Mouse (Mus musculus) urinary bladder, postnatal 10 days (tissue): ENCODE results near the gene Nxnl2.
"Not testable (repeated sequence)": the region's sequence is repeated elsewhere in the genome, so short reads cannot be mapped to it uniquely, and the experiment has no call there.

ENCODE experiments used
- DNase-seq: peaks from one replicate; pipeline ENCODE4 v3.0.0; 2022; ENCODE audit warnings: low spot score

Gene Nxnl2

DNA sequence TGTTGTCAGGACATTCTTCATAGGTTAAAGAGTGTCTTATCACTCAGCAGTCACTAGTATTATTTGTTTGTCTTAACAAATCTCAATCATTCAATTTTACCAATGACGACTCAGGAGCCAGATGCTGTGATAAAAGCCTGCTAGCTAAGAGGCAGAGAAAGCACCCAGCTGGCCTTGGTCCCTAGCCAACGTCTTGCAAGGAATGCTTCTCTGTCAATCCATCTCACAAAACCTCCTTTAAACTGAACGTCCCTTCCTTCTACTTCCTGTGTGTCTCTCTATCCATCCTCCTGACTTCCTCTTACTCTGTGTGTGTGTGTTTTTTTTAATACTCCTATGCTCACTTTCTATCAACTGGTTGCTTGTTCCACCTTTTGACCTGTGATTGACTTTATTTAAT, 8.5 kb downstream of the Nxnl2 start:
- no peak for DNase-seq

DNA sequence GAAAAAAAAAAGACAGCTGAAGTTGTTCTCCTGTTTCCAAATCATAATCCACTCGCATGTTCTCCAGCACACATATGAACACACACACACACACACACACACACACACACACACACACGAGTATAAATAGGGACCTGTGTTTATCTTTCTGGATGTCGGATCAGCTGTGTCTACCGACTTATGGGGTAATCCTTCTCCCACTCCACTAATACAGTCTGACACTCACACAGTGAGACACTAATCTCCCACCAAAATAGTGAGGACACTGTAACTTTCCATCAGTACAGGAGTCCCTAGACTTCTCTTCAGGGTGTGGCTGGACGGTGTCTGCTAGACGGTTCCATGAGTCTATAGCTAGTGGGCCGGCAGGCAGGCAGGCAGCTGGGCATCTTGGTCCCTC, 11.4 kb downstream of the Nxnl2 start:
- no peak for DNase-seq

DNA sequence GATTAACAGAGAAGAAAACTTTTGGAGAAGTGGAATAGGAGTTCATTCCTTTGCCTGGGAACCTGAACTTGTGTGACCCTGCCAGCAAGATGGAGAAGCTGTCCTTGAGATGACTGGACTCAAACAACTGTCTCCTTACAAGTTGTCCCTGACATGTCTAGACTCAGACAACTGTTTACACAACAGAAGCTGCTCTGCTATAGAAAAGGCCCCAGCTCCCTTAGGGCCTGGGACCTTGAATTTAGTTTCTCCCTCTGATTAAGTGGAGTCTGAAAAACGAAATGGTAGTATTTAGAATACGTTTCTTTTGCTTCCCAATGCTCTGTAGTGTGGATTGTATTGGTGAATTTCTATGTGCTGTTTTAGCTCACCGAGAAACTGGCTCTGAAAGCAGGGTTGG, 14.1 kb downstream of the Nxnl2 start:
- no peak for DNase-seq

DNA sequence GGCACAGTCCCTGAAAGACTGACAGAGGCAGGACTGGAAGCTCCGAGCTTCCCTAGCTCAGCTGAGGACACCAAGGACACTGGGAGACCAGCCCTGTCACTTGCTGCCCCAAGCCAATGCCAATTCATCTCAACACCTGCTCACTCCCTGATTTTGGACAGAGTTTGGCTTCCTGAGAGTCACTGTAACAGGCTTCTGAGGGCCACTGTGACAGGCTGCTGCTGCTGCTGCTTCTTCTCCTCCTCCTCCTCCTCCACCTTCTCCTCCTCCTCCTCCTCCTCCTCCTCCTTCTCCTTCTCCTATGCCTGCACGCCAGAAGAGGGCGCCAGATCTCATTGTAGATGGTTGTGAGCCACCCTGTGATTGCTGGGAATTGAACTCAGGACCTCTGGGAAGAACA, 19.5 kb downstream of the Nxnl2 start:
- no peak for DNase-seq

DNA sequence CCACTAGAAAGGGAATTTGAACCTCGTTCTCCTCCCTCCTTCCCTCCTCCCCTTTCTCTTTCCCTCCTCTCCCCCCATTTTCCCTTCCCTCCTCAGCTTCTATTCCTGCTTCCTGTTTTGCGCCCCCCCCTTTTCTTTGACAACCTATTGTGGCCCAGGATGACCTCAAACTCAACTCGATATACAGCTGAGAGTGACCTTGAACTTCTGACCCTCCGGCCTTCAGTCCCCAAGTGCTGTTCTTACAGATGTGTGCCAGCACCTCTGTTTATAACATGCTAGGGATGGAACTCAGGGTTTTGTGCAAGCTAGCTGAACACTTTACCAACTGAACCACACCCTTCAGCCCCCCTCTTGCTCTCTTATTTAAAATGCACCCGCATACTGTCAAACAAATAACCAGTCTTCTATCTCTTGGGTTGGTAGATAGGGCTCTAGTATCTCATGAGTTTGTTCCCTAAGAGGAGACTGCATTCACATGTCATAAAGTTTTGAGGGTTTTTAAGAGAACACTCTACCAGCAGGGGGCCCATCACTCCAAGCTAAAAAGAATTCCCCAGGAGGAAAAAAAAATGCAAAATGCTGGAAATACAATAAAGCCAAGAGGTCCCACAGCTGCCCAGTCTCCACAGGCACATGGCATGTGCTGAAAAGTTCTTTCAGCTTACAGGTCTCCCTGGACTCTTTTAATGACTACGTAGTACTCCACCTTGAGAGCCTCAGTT, 20.8 kb downstream of the Nxnl2 start:
- DNase-seq: no peak

DNA sequence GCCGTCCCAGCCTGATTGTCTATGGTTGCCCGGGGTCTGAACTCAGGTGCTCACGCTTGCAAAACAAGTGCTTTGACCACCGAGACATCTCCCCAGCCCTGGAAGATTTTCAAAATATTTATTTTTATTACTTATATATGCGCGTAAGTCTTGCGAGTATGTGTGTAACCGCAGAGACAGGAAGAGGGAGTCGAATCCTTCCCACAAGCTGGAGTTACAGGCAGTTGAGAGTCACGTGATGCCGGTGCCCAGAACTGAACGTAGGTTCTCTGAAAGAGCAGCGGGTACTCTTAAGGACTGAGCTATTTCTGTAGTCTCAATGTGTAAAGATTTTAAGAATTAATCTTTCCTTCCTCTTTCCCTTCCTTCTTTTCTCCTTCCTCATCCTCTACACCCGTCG, 23.1 kb downstream of the Nxnl2 start:
- DNase-seq: no peak

DNA sequence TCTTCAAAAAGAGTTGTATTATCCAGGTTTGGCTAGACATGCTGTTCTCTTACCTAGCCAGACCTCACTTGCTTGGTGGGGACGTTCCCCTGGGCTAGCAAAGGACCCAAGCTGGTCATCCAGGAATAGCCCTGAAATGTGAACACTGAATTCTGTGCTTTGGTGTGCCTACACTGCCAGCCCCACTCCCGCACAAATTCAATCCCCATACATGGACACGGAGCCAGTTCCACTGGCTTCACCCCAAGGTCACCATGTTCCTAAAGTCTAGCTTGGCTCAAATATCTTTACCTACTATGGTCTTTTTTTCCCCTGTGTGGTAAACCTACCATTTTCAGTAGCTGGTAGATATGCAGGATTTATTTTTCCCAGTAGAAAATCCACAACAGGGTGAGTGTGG, 26.9 kb downstream of the Nxnl2 start:
- no peak for DNase-seq

DNA sequence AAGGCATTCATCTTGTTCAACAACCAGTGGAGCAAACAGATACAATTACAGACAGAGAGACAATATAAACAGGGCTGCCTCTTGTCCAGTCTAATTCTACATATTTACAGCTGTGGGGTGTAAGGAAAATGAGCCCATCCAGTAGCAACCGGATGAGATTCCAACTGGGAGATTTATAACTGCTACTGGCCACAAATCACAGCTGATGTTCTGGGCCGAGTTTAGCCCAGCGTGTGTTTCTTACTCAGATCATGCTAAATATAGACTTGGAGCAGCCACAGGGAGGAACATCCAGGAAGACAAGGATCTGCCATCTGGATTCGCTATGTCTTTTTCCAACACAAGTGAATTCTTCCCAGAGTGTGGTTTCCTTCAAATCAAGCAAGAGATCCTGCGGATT, 27.4 kb downstream of the Nxnl2 start:
- DNase-seq: no peak

DNA sequence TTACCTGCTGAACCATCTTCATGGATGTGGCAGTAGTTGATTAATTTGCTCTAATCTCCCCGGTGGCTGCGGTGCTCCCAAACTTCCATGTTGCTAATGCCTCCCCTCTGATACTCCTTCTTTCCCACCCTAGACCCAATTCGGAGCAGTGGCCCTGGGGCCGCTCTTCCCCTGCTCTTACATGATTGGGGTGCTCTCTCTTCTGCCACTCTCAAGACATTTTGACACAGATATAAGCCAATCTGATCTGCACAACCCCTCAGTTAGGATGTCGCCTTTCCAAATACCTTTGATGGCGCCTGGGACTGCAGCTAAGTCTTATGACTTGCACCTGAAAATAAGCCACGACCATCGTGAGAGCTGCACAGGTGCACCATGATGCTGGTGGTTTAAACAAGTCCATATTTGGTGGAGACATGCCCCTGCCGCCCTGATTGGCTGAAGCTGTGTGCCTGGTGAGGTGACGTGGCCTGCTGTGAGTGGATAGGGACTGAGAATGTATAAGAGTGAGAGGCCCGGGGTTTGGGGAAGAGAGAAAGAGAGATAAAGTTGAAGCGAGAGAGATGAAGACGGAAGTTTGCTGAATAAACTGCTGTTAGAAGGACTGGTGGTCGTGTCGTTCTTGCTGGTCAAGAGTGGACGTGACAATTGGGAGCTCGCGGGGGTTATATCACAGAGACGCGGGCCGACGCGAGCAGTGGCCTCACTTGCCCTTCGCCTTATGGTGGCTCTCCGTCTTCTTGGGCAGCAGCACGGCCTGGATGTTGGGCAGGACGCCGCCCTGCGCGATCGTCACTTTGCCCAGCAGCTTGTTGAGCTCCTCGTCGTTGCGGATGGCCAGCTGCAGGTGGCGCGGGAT, 31.4 kb downstream of the Nxnl2 start:
- not testable (repeated sequence) for DNase-seq

DNA sequence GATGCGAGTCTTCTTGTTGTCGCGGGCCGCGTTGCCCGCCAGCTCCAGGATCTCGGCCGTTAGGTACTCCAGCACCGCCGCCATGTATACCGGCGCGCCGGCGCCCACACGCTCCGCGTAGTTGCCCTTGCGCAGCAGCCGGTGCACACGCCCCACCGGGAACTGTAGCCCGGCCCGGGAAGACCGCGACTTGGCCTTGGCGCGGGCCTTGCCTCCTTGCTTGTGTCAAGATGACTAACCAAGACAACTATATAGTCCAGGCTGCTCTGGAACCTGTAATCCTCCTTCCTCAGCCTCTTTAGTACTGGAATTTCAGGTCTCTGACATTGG, 32.0 kb downstream of the Nxnl2 start:
- DNase-seq: not testable (repeated sequence)

DNA sequence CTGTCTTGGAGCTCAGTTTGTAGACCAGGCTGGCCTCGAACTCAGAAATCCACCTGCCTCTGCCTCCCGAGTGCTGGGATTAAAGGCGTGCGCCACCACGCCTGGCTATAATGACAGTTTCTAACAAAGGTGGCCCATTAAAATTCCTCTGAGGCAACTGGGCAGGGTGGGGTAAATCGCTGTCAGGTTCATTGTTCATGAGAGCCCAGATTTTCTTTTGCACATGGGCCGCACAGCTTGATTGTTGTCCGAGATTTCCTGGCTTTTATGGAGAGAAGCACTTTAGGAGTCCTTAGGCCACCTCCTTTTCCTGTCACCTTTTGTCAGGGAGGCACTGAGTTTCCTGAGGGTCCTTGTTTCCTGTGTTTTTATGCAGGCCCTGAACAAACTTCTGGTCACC, 32.6 kb downstream of the Nxnl2 start:
- no peak for DNase-seq

DNA sequence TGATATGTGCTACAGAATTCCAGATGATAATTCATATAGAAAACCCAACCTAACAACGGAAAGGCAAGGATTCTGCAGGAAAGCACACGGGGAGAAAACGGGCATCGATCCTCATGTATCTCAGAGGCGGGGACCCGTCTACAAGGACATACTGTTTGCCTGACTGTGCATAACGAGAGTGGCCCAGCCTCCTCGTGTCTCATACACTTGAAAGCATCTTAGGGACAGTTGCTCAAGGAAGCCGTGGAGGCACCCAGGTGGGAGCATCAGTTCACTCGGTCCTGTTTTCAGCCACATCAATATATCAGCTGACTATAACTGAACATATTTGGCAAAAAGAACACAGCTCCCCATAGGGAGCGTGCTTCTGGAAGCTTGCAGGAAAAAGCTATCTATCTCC, 33.3 kb downstream of the Nxnl2 start:
- DNase-seq: not testable (repeated sequence)

DNA sequence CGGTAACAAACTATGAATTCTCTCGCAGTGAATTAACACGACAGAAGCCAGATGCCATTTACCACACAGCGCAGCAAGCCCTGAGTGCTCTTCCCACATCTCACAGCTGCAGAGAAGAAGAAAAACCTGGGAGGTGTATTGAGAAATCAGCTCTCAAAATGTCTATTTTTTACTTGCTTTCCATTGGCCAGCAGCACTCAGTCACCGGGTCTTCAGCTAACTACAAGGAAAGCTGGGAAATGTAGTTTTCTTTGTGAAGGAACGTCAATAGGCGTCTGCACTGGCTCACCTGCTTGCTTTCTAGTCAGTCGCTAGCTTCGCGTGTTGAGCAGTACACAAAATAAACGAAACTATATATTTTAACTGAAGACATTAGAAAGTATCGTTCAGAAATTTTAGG, 37.1 kb downstream of the Nxnl2 start:
- no peak for DNase-seq

DNA sequence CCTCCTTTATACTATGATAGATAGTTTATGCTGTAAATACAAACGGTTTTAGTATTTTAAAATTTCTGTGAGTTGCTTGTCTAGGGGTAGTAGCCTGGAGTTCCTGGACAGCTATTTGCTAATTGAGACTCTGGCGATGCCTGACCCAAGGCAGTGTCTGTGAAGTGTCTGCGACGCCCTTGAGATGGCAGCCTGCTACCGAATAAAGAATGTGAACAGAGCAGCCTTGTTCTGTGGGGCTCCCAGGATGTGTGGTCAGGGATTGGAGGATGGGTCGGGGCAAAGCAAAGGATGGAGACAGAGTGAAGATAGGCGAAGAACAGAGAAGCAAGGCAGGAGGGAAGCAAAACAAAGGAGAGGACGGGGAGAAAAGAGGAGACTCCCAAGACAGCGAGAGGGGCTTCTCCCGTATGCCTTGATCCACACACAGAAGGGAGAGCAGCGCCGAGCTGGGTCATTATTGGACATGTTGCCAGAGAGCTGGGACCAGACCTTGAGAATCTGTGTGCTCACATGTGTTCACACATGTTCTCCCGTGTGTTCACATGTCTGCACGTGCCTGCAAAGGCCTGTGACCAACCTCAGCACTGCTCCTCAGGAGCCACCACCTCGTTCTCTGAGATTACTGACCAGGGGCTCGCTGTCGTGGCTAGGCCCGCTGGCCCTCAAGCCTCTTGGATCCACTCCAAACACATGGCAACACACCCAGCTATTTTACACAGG, 37.7 kb downstream of the Nxnl2 start:
- DNase-seq: no peak

DNA sequence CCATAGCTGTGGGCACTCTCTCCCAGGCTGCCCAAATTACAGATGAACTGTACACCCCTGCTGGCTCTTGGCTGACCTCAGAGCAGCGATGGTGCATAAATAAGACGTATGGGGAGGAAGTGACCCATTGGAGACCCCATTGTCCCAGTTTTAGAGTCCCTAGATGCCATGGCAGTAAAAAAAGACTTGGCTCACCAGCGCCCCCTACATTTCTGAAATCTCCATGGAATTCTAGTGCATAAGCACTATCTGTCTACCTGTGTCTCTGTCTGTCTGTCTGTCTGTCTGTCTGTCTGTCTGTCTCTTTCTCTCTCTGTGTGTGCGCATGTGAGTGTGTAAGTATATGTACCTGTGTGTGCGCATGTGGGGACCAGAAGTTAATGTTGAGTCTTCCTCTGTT, 39.8 kb downstream of the Nxnl2 start:
- no peak for DNase-seq

DNA sequence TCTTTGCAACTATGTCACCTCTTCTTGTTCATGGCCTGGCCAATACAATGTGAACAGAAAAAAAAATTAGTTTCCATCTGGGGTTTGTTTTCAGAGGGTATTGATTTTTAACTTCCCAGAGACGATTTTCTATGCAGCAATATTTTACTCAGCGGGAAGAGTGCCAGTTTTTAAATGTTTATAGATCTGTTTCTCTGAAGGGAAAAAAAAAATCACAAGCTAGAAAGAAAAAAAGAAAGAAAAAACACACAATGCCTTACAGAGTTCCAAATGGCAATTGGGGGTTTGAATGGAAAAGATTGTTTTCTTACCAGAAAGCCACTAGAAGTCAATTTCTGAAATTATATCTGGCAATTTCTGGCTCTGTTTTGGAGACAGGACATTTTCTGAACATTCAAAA, 43.9 kb downstream of the Nxnl2 start:
- DNase-seq: no peak

DNA sequence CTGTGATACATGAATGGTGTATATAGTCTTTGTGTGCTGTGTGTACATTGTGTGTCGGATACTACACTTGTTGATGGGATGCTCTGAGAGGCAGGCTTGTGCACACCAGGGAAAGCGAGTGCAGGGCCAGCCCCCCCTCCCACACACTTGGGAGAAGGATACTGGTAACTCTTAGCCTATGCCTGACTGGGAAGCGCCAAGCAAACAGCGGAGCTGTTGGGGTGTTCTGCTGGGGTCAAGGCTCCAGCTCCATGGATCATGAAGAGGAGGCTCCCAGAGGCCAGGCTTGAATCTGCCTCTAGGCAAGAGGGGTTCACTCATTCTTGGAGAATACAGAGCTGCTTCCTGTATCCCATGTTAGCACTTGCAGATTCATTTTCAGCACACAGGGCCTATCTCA, 50.1 kb downstream of the Nxnl2 start:
- DNase-seq: no peak

DNA sequence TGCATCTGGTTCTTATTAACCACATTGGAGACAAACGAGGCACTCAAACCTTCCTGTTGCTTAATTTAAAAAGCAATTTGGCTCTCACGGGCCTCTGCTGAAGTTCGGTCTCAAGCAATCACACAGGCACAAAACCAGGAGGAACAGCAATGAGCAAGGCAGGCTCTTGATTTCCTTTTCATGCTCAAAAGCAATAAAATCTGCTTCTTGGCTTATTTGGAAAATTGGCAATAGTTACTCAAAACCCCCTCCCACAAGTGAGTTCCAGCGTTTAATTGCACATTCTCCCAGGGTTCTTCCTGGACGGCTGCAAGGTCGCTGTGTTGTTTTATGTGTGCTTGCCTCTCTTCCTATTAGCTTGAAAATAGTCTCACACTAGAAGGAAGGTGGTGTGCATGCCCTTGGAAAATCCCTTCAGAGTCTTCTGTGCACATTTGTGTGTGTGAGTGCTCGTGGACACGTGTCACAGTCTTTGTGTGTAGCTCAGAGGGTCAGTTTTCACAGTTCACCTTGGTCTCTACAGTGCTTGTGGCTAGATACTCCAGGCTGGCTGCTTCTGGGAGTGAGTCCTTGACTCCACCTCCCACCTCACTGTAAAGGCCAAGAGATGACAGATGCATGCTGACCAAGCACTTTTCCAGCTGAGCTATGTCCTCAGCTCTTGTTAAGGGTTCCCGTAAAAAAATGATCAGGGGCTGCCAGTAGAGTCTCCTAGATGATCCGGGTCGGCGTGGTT, 50.8 kb downstream of the Nxnl2 start:
- no peak for DNase-seq
